Mouse (Mus musculus) bone marrow, adult 2 months (tissue): ENCODE results near the gene Tor2a.

ENCODE experiments used
- CTCF ChIP-seq: fragments of 200-500 bp; IDR thresholded peaks from 2 replicates; pipeline ENCODE4 v1.5.1; 2011; ENCODE audit warnings: low read length, control low read depth; ENCODE audit not compliant: control insufficient read depth, insufficient read depth
- POLR2A ChIP-seq: fragments of 200-500 bp; IDR thresholded peaks from 2 replicates; pipeline ENCODE4 v1.6.1; 2011; ENCODE audit warnings: low read depth, mild to moderate bottlenecking, control low read depth, low read length, borderline replicate concordance; ENCODE audit not compliant: control insufficient read depth

- TF ChIP-seq POLR2A, result no peak
- TF ChIP-seq CTCF, result no peak
These were observed 22.6 kb upstream of the Tor2a start for GRCm38 (mm10) chr2:32734480-32734879.
